Mouse (Mus musculus) intestine, postnatal 0 days (tissue): ENCODE results near the gene Krtap4-1. TPM values are rescaled to one million over a fixed set of nuclear protein-coding genes. Genes with fewer than 3 reads are reported as not detected.

Experiments used
- ATAC-seq: fragments of 200-750 bp; cut with Nextera tagmentation; 2 replicates; pipeline ENCODE4 v1.8.0; 2017; ENCODE audit warnings: mild to moderate bottlenecking, moderate TSS enrichment, moderate library complexity
- H3K27ac ChIP-seq: fragments of 300-500 bp; sonication (generic); 2 replicates; pipeline ENCODE4 v1.5.1; 2014; ENCODE audit warnings: mild to moderate bottlenecking, low read depth, low read length, moderate library complexity
- H3K27me3 ChIP-seq: fragments of 300-500 bp; sonication (generic); replicated peaks from 2 replicates; pipeline ENCODE4 v1.6.1; 2014; ENCODE audit warnings: low read length, mixed read lengths; ENCODE audit not compliant: control insufficient read depth, insufficient read depth
- H3K36me3 ChIP-seq: fragments of 300-500 bp; sonication (generic); 2 replicates; pipeline ENCODE4 v1.6.1; 2014; ENCODE audit warnings: mild to moderate bottlenecking, moderate library complexity; ENCODE audit not compliant: control insufficient read depth, insufficient read depth
- H3K4me1 ChIP-seq: fragments of 300-500 bp; sonication (generic); replicated peaks from 2 replicates; pipeline ENCODE4 v1.6.1; 2014; ENCODE audit warnings: antibody characterized with exemption, low read length, mixed read lengths; ENCODE audit not compliant: control insufficient read depth, insufficient read depth
- H3K4me2 ChIP-seq: fragments of 300-500 bp; sonication (generic); replicated peaks from 2 replicates; pipeline ENCODE4 v1.6.1; 2014; ENCODE audit warnings: low read depth, mild to moderate bottlenecking, moderate library complexity
- H3K4me3 ChIP-seq: fragments of 300-500 bp; sonication (generic); 2 replicates; pipeline ENCODE4 v1.5.1; 2014; ENCODE audit warnings: low read depth, low read length
- H3K9ac ChIP-seq: fragments of 300-500 bp; sonication (generic); 2 replicates; pipeline ENCODE4 v1.6.1; 2014; ENCODE audit warnings: mild to moderate bottlenecking, low read depth, low read length
- H3K9me3 ChIP-seq: fragments of 300-500 bp; sonication (generic); 2 replicates; pipeline ENCODE4 v1.6.1; 2016; ENCODE audit warnings: mixed run types; ENCODE audit not compliant: control insufficient read depth
- CTCF ChIP-seq: sonication (generic); IDR thresholded peaks from 2 replicates; pipeline ENCODE4 v1.5.1; 2016; ENCODE audit warnings: low read depth, mild to moderate bottlenecking, control low read depth, antibody characterized with exemption, moderate library complexity
- WGBS: fragments of 180-500 bp; shearing (Covaris S2); extraction: QIAGEN DNeasy Blood & Tissue Kit; methylation state at CpG from one replicate; pipeline ENCODE4 v1.1.7; 2014; 5-methylcytosine and 5-hydroxymethylcytosine counted together
- polyA plus RNA-seq: library from polyadenylated mRNA; unstranded; fragments of >200 nt; fragmentation: Nextera tagmentation; extraction: Ambion mirVana; gene quantifications from 2 replicates; pipeline ENCODE4 v1.2.1, GENCODE M21; 2015

The Krtap4-1 gene
- polyA plus RNA-seq, 1 experiment from 2014 or later, result not detected

DNA sequence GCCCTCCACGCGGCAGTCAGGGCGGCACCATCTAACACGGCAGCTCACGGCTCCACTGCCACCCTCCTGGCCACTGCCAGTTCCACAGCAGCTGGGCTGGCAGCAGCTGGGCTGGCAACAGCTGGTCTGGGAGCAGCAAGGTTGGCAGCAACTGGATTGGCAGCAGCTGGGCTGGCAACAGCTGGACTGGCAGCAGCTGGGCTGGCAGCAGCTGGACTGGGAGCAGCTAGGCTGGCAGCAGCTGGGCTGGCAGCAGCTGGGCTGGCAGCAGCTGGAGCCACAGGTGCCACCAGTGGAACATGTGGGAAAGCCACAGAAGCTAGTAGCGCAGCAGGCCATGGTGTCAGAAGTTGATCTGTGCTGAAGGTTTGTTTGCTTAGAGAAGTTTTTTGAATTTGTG is 37.1 kb downstream of the Krtap4-1 start, which contains the start of gene Krtap1-3:
Gene Krtap1-3 (minus strand): TSS at position 359 of the 400 bp plus-strand sequence.
- no peak within 1 kb of the TSS for H3K9ac ChIP-seq
- no peak for ATAC-seq
- no peaks in the 10 kb centered on the region for H3K36me3 ChIP-seq
- H3K4me3 ChIP-seq, result no peak within 1 kb of the TSS
- no peak for TF ChIP-seq CTCF
- WGBS, result 79% methylated on average over 3 of the region's 6 CpGs
- H3K27ac ChIP-seq, result no peak within 1 kb of the TSS
- H3K4me1 ChIP-seq, result no peaks in the 10 kb centered on the region
- H3K27me3 ChIP-seq, result no peaks in the 10 kb centered on the region
- H3K9me3 ChIP-seq, result no peaks in the 10 kb centered on the region
- H3K4me2 ChIP-seq, result no peak within 1 kb of the TSS

DNA sequence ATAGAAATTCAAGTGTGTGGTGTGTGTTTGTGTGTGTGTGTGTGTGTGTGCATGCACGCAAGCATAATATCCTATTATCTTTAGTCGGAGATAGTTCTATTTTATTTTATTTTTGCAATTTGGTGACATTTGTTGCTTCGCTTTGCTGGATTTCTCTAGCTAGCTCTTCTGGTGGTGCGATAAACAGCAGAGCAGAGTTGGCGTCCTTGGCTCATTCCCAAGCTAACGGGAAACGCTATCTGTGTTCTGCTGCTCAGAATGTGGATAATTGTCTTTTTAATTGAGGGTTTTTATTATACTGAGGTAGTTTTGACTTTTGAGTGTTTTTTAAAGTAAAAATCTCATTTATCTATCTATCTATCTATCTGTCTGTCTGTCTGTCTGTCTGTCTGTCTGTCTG is 42.9 kb downstream of the Krtap4-1 start:
- Histone ChIP-seq H3K4me2 (no peak overlapping the region), H3K27me3 (no peaks in the 10 kb centered on the region), H3K4me1 (no peaks in the 10 kb centered on the region), H3K36me3 (no peaks in the 10 kb centered on the region), H3K9me3 (no peaks in the 10 kb centered on the region), H3K4me3 (no peak overlapping the region), H3K27ac (no peak overlapping the region), H3K9ac (no peak overlapping the region)
- TF ChIP-seq CTCF, result no peak
- no peak for ATAC-seq
- 77% methylated on average over 7 of the region's 7 CpGs for WGBS

DNA sequence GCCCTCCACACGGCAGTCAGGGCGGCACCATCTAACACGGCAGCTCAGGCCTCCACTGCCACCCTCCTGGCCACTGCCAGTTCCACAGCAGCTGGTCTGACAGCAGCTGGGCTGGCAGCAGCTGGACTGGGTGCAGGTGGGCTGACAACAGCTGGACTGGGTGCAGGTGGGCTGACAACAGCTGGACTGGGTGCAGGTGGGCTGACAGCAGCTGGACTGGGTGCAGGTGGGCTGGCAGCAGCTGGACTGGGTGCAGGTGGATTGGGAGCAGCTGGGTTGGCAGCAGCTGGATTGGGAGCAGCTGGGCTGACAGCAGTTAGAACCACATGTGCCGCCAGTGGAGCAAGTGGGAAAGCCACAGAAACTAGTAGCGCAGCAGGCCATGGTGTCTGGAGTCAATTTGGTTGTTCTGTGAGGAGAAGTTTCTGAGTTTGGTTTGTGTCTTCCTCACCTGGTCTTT is 44.8 kb downstream of the Krtap4-1 start, which contains the start of gene Krtap1-4:
Gene Krtap1-4 (minus strand): TSS at position 410 of the 460 bp plus-strand sequence.
- H3K36me3 ChIP-seq, result no peaks in the 10 kb centered on the region
- 83% methylated on average over 5 of the region's 5 CpGs for WGBS
- no peaks in the 10 kb centered on the region for H3K27me3 ChIP-seq
- no peak within 1 kb of the TSS for H3K9ac ChIP-seq
- no peak for ATAC-seq
- TF ChIP-seq CTCF, result no peak
- H3K4me1 ChIP-seq, result no peaks in the 10 kb centered on the region
- H3K9me3 ChIP-seq, result no peaks in the 10 kb centered on the region
- no peak within 1 kb of the TSS for H3K4me3 ChIP-seq
- H3K27ac ChIP-seq, result no peak within 1 kb of the TSS
- no peak within 1 kb of the TSS for H3K4me2 ChIP-seq

DNA sequence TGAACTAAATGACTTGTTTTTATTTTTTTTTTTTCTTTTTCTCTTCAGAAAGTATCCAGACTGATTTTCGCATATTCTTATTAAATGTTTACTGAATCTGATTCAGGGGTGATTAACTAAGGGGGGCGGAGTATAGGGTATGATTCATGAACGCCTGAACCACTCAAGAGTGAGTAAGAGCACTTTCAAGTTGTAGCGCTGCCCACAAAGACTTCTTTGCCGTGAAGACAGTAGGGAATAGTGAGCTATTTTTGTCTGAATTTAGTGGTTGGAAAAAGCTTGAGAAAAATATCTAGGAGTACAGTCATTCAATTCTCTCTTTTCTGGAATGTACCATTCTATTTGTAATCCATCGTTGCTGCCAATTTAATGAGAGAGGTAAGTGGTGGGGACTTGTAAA is 46.5 kb downstream of the Krtap4-1 start:
- Histone ChIP-seq H3K36me3 (no peaks in the 10 kb centered on the region), H3K9me3 (no peaks in the 10 kb centered on the region), H3K27me3 (no peaks in the 10 kb centered on the region), H3K4me3 (no peak overlapping the region), H3K27ac (no peak overlapping the region), H3K4me1 (no peaks in the 10 kb centered on the region), H3K4me2 (no peak overlapping the region), H3K9ac (no peak overlapping the region)
- ATAC-seq, result no peak
- WGBS, result 84% methylated on average over 6 of the region's 6 CpGs
- TF ChIP-seq CTCF, result no peak

DNA sequence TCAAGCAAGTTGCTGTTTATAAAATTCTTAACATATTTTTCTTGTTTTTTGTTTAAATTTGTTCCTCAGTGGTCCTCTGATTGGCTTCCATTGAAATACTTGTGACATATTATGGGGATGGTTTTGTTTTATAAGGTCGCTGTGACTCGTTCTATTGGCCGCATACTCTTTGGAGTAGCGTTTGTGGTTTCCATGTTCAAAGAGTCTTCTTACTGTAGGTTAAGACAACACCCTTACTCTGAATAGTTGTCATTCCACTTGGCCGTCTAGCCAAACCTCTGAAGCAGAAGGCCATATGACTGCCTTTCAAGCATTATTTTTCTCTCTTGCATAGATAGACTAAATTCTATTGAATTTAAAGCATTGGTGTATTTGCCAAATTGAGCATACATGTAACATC is 47.0 kb downstream of the Krtap4-1 start:
- no peaks in the 10 kb centered on the region for H3K36me3 ChIP-seq
- H3K9ac ChIP-seq, result no peak overlapping the region
- no peak for TF ChIP-seq CTCF
- no peak overlapping the region for H3K27ac ChIP-seq
- no peak overlapping the region for H3K4me2 ChIP-seq
- no peaks in the 10 kb centered on the region for H3K27me3 ChIP-seq
- no peak overlapping the region for H3K4me3 ChIP-seq
- no peak for ATAC-seq
- 96% methylated on average over 5 of the region's 5 CpGs for WGBS
- H3K4me1 ChIP-seq, result no peaks in the 10 kb centered on the region
- no peaks in the 10 kb centered on the region for H3K9me3 ChIP-seq

DNA sequence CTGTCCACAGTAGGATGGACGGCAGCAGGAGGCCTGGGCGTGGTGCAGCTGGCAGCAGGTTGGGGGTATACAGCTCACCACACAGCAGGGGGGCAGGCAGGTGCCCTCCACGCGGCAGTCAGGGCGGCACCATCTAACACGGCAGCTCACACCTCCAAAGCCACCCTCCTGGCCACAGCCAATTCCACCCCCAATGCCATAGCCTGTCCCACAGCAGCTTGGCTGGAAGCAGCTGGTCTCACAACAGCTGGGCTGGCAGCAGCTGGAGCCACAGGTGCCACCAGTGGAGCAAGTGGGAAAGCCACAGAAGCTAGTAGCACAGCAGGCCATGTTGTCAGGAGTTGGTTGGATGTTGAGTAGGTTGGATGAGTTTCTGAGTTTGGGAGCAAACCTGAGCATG is 47.4 kb downstream of the Krtap4-1 start, which contains the start of gene Krtap1-5:
Gene Krtap1-5 (minus strand): TSS at position 381 of the 400 bp plus-strand sequence.
- ATAC-seq, result no peak
- Histone ChIP-seq H3K9me3 (no peaks in the 10 kb centered on the region), H3K9ac (no peak within 1 kb of the TSS), H3K27ac (no peak within 1 kb of the TSS), H3K4me2 (no peak within 1 kb of the TSS), H3K27me3 (no peaks in the 10 kb centered on the region), H3K4me1 (no peaks in the 10 kb centered on the region), H3K4me3 (no peak within 1 kb of the TSS), H3K36me3 (no peaks in the 10 kb centered on the region)
- no peak for TF ChIP-seq CTCF
- WGBS, result 77% methylated on average over 6 of the region's 6 CpGs

Other genes with a start within 250 kb of the Krtap4-1 start
- gene Krt10, start 238.9 kb downstream of the Krtap4-1 start, polyA plus RNA-seq, result 13.6 and 14.5 TPM in 2 replicates
- gene Krt12, start 206.0 kb downstream of the Krtap4-1 start, polyA plus RNA-seq, result 0.07 and 0.10 TPM in 2 replicates
- gene Krt20, start 190.1 kb downstream of the Krtap4-1 start, polyA plus RNA-seq, result 166 and 189 TPM in 2 replicates
- gene Krt23, start 135.1 kb downstream of the Krtap4-1 start, polyA plus RNA-seq, result 8.0 and 9.9 TPM in 2 replicates
- gene Krt39, start 106.9 kb downstream of the Krtap4-1 start, polyA plus RNA-seq, result not detected in 2 replicates
- gene Krt40, start 85.1 kb downstream of the Krtap4-1 start, polyA plus RNA-seq, result not detected in 2 replicates
- gene Krtap3-3, start 77.4 kb downstream of the Krtap4-1 start, polyA plus RNA-seq, result not detected in 2 replicates
- not detected in 2 replicates for gene Krtap3-2, start 71.4 kb downstream of the Krtap4-1 start, polyA plus RNA-seq
- gene Gm11939, start 68.8 kb downstream of the Krtap4-1 start, polyA plus RNA-seq, result not detected in 2 replicates
- gene Krtap3-1, start 61.6 kb downstream of the Krtap4-1 start, polyA plus RNA-seq, result 3.4 and 4.2 TPM in 2 replicates
- not detected in 2 replicates for gene Krtap1-5, start 47.2 kb downstream of the Krtap4-1 start, polyA plus RNA-seq
- gene Krtap1-4, start 44.6 kb downstream of the Krtap4-1 start, polyA plus RNA-seq, result not detected in 2 replicates
- gene Krtap1-3, start 36.9 kb downstream of the Krtap4-1 start, polyA plus RNA-seq, result not detected in 2 replicates
- gene Krtap9-3, start 30.1 kb downstream of the Krtap4-1 start, polyA plus RNA-seq, result not detected in 2 replicates
- not detected in 2 replicates for gene Gm11938, start 24.9 kb downstream of the Krtap4-1 start, polyA plus RNA-seq
- not detected in 2 replicates for gene Gm11937, start 18.0 kb downstream of the Krtap4-1 start, polyA plus RNA-seq
- gene Krtap2-4, start 13.4 kb downstream of the Krtap4-1 start, polyA plus RNA-seq, result not detected in 2 replicates
- not detected in 2 replicates for gene Gm11562, start 7.8 kb downstream of the Krtap4-1 start, polyA plus RNA-seq
- gene Krtap4-2, start 6.8 kb upstream of the Krtap4-1 start, polyA plus RNA-seq, result not detected in 2 replicates
- not detected in 2 replicates for gene Krtap4-7, start 15.9 kb upstream of the Krtap4-1 start, polyA plus RNA-seq
- not detected in 2 replicates for gene Gm11555, start 22.0 kb upstream of the Krtap4-1 start, polyA plus RNA-seq
- not detected in 2 replicates for gene Gm11563, start 30.7 kb upstream of the Krtap4-1 start, polyA plus RNA-seq
- gene Krtap4-6, start 37.7 kb upstream of the Krtap4-1 start, polyA plus RNA-seq, result not detected in 2 replicates
- gene Gm14190, start 62.5 kb upstream of the Krtap4-1 start, polyA plus RNA-seq, result not detected in 2 replicates
- gene Gm14180, start 106.1 kb upstream of the Krtap4-1 start, polyA plus RNA-seq, result not detected in 2 replicates
- not detected in 2 replicates for gene Gm11595, start 144.7 kb upstream of the Krtap4-1 start, polyA plus RNA-seq
- not detected in 2 replicates for gene Krtap4-8, start 152.5 kb upstream of the Krtap4-1 start, polyA plus RNA-seq
- gene Krtap4-9, start 157.0 kb upstream of the Krtap4-1 start, polyA plus RNA-seq, result not detected in 2 replicates
- not detected in 2 replicates for gene Gm11596, start 165.2 kb upstream of the Krtap4-1 start, polyA plus RNA-seq
- not detected in 2 replicates for gene Gm11569, start 170.7 kb upstream of the Krtap4-1 start, polyA plus RNA-seq
- not detected in 2 replicates for gene Gm11554, start 176.2 kb upstream of the Krtap4-1 start, polyA plus RNA-seq
- gene Krtap4-13, start 181.7 kb upstream of the Krtap4-1 start, polyA plus RNA-seq, result not detected in 2 replicates
- not detected in 2 replicates for gene Gm11564, start 187.4 kb upstream of the Krtap4-1 start, polyA plus RNA-seq
- not detected in 2 replicates for gene 2300003K06Rik, start 209.8 kb upstream of the Krtap4-1 start, polyA plus RNA-seq
- gene Krtap4-16, start 223.4 kb upstream of the Krtap4-1 start, polyA plus RNA-seq, result 0.16 TPM in 1 of 2 replicates, not detected in the other
- gene Gm11568, start 229.7 kb upstream of the Krtap4-1 start, polyA plus RNA-seq, result not detected in 2 replicates
- not detected in 2 replicates for gene Gm11559, start 236.2 kb upstream of the Krtap4-1 start, polyA plus RNA-seq
- gene Krtap9-1, start 245.2 kb upstream of the Krtap4-1 start, polyA plus RNA-seq, result not detected in 2 replicates